Mouse (Mus musculus): ENCODE measurements around the gene B020031M17Rik.
"Not testable (repeated sequence)": the region's sequence is repeated elsewhere in the genome, so short reads cannot be mapped to it uniquely, and the experiment has no call there.

B020031M17Rik gene

GRCm38 (mm10) chr13:119950706-119951105, at the start of gene B020031M17Rik:
B020031M17Rik (minus strand) TSS chr13:119950806.
- DNase-seq (ENCODE audit: low read depth, low spot score): not testable (repeated sequence)

DNA sequence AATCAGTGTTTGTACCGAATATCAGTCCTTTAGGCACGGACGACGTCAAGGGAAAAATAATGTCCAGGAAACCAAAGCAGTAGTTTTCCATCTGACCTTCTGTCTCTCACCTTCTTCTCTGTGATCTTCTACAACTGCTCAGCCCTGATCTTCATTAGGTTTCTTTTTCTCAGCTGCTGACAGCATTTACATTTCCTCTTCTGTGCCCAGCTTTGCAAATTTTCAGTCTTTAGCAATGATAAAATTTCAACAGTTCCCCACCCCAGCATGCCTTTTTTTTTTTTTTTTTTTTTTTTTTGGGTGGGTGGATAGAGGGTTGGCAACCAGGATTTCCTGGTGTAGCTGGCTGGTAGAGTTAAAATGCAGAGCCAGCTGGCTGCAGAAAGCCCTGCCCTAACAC, 48.6 kb upstream of the B020031M17Rik start:
- DNase-seq (ENCODE audit: low read depth, low spot score): not testable (repeated sequence)

DNA sequence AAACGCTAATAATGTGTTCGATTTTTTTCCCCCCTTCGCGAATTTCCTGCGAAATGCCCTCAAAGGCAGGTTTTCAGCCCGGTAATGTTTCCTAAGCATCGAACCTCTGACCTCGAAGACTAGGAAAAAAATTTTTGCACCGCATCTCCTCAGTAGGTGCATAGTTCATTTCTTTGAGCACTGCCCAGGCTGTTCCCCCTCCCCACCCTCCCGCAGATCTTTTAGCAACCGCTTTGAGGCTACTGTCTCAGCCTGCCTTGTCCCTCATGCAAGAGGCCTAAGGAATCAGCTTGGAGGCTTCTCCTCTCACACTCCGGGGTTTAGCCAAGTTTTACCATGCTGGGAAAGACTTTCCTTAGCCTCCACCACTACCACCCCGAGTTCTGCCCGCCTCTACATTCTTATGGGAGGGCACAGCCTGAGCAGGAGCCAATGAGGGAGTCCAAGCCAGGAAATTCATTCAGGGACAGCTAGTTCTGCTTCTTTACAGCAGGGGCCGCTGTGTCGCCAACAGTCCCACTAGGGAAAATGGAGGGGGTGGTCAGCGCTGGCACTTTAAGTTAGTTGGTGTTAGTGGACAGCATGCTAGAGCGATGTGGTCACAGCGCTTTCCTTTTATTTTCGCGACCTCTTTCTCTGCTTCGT, 48.0 kb upstream of the B020031M17Rik start:
- DNase-seq (ENCODE audit: low read depth, low spot score): not testable (repeated sequence)

DNA sequence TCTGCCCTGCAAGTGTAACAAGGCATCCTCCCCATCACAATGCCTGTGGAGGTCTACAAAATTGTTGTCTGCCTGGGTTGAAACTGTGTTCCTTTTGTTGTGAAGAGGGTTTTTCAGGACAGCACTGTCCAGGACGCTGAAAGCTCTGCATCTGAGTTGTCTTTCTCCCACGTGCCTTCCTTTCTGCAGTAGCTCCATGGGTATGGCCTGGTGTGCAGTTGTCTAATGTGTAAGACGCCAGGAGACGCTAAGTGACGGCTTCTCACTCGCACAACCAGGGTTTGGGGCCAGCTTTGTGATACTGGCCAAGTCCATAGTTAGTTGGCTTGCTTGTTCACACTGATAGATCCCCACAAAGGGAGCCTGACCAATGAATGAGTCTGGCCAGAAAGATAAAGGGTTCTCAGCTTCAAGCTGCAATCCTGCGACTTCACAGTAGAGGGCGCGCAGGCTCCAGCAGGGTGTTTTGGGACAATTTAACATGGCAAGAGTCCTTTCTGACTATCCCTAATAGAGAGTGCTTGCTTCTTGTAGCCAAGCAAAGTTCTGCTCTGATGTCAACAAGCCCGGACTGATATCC, 41.4 kb upstream of the B020031M17Rik start:
- not testable (repeated sequence) for DNase-seq (ENCODE audit: low read depth, low spot score)

DNA sequence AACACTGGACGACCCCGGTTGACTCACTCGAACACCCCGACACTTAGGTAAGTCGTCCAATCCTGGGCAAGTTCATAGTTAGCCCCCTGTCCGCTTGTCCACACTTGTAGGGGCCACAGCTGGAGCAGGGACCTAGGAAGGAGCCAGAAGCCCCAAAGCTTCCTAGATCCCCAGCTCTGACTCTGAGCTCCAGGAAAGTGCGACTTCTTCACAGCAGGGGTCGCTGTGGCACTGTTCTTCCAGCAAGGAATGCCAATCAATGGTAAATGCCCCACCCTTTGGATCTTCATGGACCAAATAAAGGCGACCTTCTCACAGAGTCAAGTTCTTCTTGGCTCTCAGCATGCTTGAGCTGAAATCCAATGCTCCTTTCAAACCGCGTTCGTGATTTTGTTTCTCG, 40.7 kb upstream of the B020031M17Rik start:
- DNase-seq (ENCODE audit: low read depth, low spot score): not testable (repeated sequence)

DNA sequence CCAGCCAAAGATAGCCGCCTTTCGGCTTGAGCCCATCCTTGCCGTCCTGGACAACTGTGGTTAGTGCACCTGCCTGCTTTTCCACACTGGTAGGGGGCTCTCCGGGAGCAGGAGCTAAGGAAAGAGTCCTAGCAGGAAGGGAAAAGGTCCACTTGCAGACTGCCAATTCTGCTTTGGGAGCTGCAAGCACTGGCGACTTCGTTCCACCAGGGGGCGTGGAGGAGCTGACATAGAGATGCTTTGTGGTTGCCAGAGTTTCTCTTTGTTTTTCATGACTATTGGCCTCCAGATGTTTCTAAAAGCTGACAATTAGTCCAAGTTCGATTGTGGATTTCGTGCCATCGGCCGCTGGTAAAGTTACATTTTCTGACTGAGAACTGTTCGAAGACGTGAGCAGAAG, 18.6 kb upstream of the B020031M17Rik start:
- not testable (repeated sequence) for DNase-seq (ENCODE audit: low read depth, low spot score)

DNA sequence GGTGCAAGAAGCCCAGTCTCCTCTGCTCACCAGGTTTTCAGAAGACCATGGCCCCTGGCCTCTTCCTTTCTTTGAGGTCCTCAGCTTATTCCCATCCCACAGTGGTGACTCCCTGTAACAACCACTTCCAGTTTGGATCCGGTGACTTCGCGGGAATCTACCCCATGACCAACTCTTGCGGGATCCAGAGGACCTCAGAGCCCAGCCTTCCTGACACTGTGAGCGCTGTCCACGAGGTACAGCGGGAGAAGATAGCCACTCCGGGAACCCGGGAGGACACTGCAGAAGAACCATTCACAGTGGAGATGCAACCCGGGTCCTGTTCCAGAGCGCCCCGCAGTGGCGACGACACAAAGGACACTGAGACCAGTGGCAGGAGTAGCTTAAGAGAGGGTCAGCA, 17.6 kb upstream of the B020031M17Rik start:
- not testable (repeated sequence) for DNase-seq (ENCODE audit: low read depth, low spot score)

DNA sequence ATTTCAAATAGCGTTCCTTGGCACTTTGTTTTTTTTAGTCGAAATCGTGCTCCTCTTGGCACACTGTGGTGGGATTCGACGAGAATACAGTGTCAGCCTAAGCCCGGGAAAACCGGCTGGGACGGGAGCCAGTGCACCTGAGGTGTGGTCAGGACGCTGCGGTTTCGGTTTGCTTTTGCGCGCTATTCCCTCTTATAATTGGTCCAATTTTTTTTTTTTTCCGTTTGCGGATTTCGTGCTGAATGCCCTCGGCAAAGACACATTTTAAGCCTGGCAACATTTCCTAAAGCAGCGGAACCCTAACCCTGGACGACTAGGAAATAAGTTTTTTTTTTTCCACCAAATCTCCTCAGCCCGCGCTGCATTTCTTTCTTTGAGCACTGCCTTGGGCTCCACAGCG, 15.4 kb upstream of the B020031M17Rik start:
- DNase-seq (ENCODE audit: low read depth, low spot score): not testable (repeated sequence)

- DNase-seq (ENCODE audit: low read depth, low spot score): not testable (repeated sequence)
Measured at GRCm38 (mm10) chr13:119965302-119965952, 14.8 kb upstream of the B020031M17Rik start.

DNA sequence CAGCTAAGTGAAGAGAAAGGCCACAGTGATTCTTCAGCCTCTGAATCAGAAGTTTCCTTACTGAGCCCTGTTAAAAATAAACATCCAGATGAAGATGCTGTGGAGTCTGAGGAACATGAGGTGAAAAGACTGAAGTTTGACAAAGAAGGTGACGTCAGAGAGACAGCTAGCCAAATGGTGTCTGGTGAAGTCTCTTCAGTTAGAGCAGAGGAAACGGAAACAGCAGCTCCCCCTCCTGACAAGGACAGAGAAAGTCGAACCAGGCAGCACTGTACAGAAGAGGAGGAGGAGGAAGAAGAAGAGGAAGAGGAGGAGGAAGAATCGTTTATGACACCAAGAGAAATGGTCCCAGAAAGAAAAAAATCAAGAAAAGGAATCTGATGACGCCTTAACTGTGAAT, 12.2 kb upstream of the B020031M17Rik start:
- DNase-seq (ENCODE audit: low read depth, low spot score): not testable (repeated sequence)

GRCm38 (mm10) chr13:119955567-119955966, 5.0 kb upstream of the B020031M17Rik start:
- DNase-seq (ENCODE audit: low read depth, low spot score): not testable (repeated sequence)

DNA sequence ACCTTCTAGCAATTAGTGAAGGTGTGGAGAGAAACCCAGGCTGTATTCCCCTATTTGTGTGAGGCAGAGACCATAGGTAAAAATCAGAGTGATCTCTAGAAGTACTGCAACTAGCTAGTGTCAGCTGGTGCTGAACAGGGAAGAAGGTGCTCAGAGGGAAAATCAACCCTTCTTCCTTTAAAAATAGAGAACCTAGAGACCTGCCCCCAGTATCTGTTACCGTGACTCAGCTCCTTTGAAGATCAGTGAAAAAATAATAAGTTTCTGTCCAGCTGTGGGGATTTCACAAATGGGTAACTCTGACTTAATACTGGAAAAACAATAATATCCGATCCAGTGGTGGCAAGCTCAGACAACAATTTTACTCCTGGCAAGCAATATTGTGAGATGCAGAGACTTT, 4.5 kb upstream of the B020031M17Rik start:
- not testable (repeated sequence) for DNase-seq (ENCODE audit: low read depth, low spot score)

DNA sequence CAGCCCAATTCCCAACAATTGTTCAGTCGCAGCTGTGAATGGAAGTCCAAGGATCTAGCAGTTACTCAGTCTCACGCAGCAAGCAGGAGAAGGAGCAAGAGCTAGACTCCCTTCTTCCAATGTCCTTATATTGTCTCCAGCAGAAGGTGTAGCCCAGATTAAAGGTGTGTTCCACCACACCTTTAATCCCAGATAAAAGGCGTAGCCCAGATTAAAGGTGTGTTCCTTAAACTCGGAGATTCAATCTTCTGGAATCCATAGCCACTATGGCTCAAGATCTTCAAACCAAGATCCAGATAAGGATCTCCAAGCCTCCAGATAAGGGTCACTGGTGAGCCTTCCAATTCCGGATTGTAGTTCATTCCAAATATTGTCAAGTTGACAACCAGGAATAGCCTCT, 21.4 kb downstream of the B020031M17Rik start, which contains the start of gene Gm21761:
Gene Gm21761, minus strand, starts transcription at position 101 of the 400 bp plus-strand sequence.
- DNase-seq (ENCODE audit: low read depth, low spot score): not testable (repeated sequence)

GRCm38 (mm10) chr13:119924597-119925340, 25.8 kb downstream of the B020031M17Rik start:
- not testable (repeated sequence) for DNase-seq (ENCODE audit: low read depth, low spot score)

DNA sequence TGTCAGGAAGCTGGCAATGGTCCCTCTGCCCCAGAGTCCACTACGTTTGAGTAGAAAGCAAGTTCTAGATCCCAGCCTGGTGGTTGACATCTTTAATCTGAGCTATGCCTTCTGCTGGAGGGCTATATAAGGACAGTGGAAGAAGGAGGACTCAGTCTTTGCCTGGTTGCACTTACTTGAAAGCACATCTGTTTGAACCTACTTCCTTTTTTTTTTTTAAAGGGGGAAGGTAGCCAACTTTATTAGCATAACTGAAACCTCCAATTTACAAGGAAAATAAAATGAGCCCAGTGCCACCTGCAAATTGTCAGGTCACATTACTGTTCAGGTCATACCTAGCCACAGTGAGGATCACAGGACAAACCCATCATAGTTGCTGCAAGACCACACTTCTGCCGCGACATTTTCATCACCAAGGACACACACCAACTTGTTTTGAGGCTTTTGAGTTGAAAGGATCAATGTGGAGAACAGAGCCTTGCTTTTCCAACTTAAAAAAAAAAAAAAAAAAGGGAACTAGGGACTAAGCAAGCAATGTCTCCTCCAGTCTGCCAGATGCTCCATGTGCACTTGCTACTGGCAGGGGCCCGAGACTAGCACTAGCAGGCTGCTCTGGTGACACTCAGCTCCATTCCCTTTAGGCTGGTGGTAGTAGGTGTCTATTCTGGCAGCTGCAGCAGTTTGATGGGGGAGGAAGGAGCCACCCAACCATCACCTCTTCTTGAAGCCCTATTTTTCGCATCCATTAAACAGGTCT, 33.5 kb downstream of the B020031M17Rik start:
- DNase-seq (ENCODE audit: low read depth, low spot score): not testable (repeated sequence)

GRCm38 (mm10) chr13:119916449-119916848, 34.2 kb downstream of the B020031M17Rik start:
- DNase-seq (ENCODE audit: low read depth, low spot score): not testable (repeated sequence)
